Mouse (Mus musculus) liver, embryonic 14.5 days (tissue): ENCODE data around the gene Ifit3b.

Experiments used
- CTCF ChIP-seq: IDR thresholded peaks from 2 replicates; pipeline ENCODE4 v1.5.1; 2016; ENCODE audit warnings: antibody characterized with exemption, low read depth, control low read depth
- EP300 ChIP-seq: IDR thresholded peaks from 2 replicates; pipeline ENCODE4 v1.6.1; 2016; ENCODE audit warnings: antibody characterized with exemption, low read depth

- peak; percentile 59 for TF ChIP-seq CTCF
- TF ChIP-seq EP300, result peak; percentile 98
Measured at GRCm38 (mm10) chr19:34656511-34657298, 48.9 kb downstream of the Ifit3b start.
